Mouse (Mus musculus) midbrain, postnatal 0 days (tissue): ENCODE data around the gene Zfp59. TPM values are rescaled to one million over a fixed set of nuclear protein-coding genes. Genes with fewer than 3 reads are reported as not detected.
A peak's percentile ranks its signal among the peaks of the same experiment; 100 is the strongest.
"Not testable (repeated sequence)": the region's sequence is repeated elsewhere in the genome, so short reads cannot be mapped to it uniquely, and the experiment has no call there.

Experiments used
- ATAC-seq: fragments of 200-750 bp; cut with Nextera tagmentation; 2 replicates; pipeline ENCODE4 v1.8.0; 2017; ENCODE audit warnings: moderate number of reproducible peaks, mild to moderate bottlenecking, moderate TSS enrichment, moderate library complexity; ENCODE audit not compliant: low FRiP score
- DNase-seq: peaks from one replicate; pipeline ENCODE4 v3.0.0-alpha.2; 2015; ENCODE audit warnings: low spot score
- H3K27ac ChIP-seq: fragments of 300-500 bp; sonication (generic); 2 replicates; pipeline ENCODE4 v1.5.1; 2014; ENCODE audit warnings: low read depth, mild to moderate bottlenecking, low read length, mixed read lengths
- H3K27me3 ChIP-seq: fragments of 300-500 bp; sonication (generic); 2 replicates; pipeline ENCODE4 v1.6.1; 2014; ENCODE audit warnings: low read length, control low read depth, mixed read lengths; ENCODE audit not compliant: insufficient read depth
- H3K36me3 ChIP-seq: fragments of 300-500 bp; sonication (generic); 2 replicates; pipeline ENCODE4 v1.6.1; 2014; ENCODE audit warnings: low read length, control low read depth, mixed read lengths; ENCODE audit not compliant: insufficient read depth
- H3K4me1 ChIP-seq: fragments of 300-500 bp; sonication (generic); 2 replicates; pipeline ENCODE4 v1.6.1; 2014; ENCODE audit warnings: mild to moderate bottlenecking, control low read depth, antibody characterized with exemption, low read length, mixed read lengths; ENCODE audit not compliant: insufficient read depth
- H3K4me2 ChIP-seq: fragments of 300-500 bp; sonication (generic); 2 replicates; pipeline ENCODE4 v1.6.1; 2014; ENCODE audit warnings: low read depth, mild to moderate bottlenecking, low read length, mixed read lengths; ENCODE audit not compliant: poor library complexity, severe bottlenecking
- H3K4me3 ChIP-seq: fragments of 300-500 bp; sonication (generic); 2 replicates; pipeline ENCODE4 v1.5.1; 2014; ENCODE audit warnings: low read depth, mild to moderate bottlenecking, low read length, moderate library complexity
- H3K9ac ChIP-seq: fragments of 300-500 bp; sonication (generic); replicated peaks from 2 replicates; pipeline ENCODE4 v1.6.1; 2014; ENCODE audit warnings: mild to moderate bottlenecking, low read length, moderate library complexity, mixed read lengths; ENCODE audit not compliant: poor library complexity, severe bottlenecking
- H3K9me3 ChIP-seq: fragments of 300-500 bp; sonication (generic); 2 replicates; pipeline ENCODE4 v1.6.1; 2016; ENCODE audit warnings: low read length, control low read depth
- CTCF ChIP-seq: IDR thresholded peaks from 2 replicates; pipeline ENCODE4 v1.5.1; 2016; ENCODE audit warnings: antibody characterized with exemption, mild to moderate bottlenecking
- WGBS: fragments of 180-500 bp; shearing (Covaris S2); extraction: QIAGEN DNeasy Blood & Tissue Kit; methylation state at CpG from one replicate; pipeline ENCODE4 v1.1.7; 2014; 5-methylcytosine and 5-hydroxymethylcytosine counted together
- polyA plus RNA-seq: library from polyadenylated mRNA; unstranded; fragments of >200 nt; fragmentation: Nextera tagmentation; extraction: Ambion mirVana; gene quantifications from 2 replicates; pipeline ENCODE4 v1.2.1, GENCODE M21; 2015
- total RNA-seq: library from RNA; depleted of rRNA; stranded (reverse); fragments of >200 nt; gene quantifications from 2 replicates; pipeline ENCODE4 v1.2.3, GENCODE M21; 2014

The Zfp59 gene
- total and polyA plus RNA-seq, 2 experiments from 2014 or later: 4.7 to 6.8 TPM

GRCm38 (mm10) chr7:27859301-27860251 lies 21.2 kb downstream of the Zfp59 start:
- DNase-seq: peak; percentile 35

GRCm38 (mm10) chr7:27860396-27861235 lies 22.2 kb downstream of the Zfp59 start:
- 0% methylated on average over 22 of the region's 22 CpGs for WGBS
- no peaks in the 10 kb centered on the region for H3K27me3 ChIP-seq
- H3K36me3 ChIP-seq: no peaks in the 10 kb centered on the region; the same call in none of the 2 replicates
- H3K4me3 ChIP-seq: peak overlapping the region; percentile 44
- H3K9me3 ChIP-seq: no peaks in the 10 kb centered on the region
- DNase-seq (peak; percentile 71), ATAC-seq (peak; percentile 80; the same call in 1 of the 2 replicates)
- H3K4me2 ChIP-seq: peak overlapping the region; percentile 70
- TF ChIP-seq CTCF: no peak
- no peaks in the 10 kb centered on the region for H3K4me1 ChIP-seq
- no peak overlapping the region for H3K27ac ChIP-seq
- H3K9ac ChIP-seq: peak overlapping the region; percentile 52

More at GRCm38 (mm10) chr7:27859301-27860251, 21.2 kb downstream of the Zfp59 start:
- no peaks in the 10 kb centered on the region for H3K27me3 ChIP-seq
- no peak overlapping the region for H3K9ac ChIP-seq
- no peak for TF ChIP-seq CTCF
- H3K36me3 ChIP-seq: no peaks in the 10 kb centered on the region; the same call in 1 of the 2 replicates
- WGBS: 32% methylated on average over 10 of the region's 10 CpGs
- no peaks in the 10 kb centered on the region for H3K4me1 ChIP-seq
- H3K4me2 ChIP-seq: peak overlapping the region; percentile 70
- no peak; the same call in 1 of the 2 replicates for ATAC-seq
- peak overlapping the region; percentile 44 for H3K4me3 ChIP-seq
- H3K27ac ChIP-seq: no peak overlapping the region
- no peaks in the 10 kb centered on the region for H3K9me3 ChIP-seq

DNA sequence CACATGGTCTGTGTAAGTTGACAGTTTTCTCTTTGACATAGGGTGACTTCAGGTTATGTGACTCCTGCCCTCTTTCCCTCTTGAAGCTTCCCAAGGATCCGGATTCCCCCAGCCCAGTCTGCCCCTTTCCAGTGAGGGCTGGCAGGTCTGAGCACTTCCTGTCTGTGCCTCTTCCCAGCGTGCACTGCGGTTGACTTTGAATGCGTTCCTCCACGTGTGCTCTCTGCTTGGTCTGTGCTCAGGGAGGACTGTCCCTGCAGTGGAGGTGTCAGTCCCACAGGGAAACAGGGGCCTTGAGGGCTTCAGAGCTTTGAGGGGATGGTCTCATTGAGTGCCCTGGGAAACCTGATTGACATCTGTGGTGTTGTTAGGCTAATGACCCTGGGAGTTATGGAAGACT lies 24.2 kb downstream of the Zfp59 start:
- H3K4me1 ChIP-seq, H3K27me3 ChIP-seq, H3K36me3 ChIP-seq, DNase-seq, H3K9ac ChIP-seq, ATAC-seq, H3K4me2 ChIP-seq, H3K4me3 ChIP-seq, H3K9me3 ChIP-seq, H3K27ac ChIP-seq: not testable (repeated sequence)
- 81% methylated on average over 5 of the region's 5 CpGs for WGBS

DNA sequence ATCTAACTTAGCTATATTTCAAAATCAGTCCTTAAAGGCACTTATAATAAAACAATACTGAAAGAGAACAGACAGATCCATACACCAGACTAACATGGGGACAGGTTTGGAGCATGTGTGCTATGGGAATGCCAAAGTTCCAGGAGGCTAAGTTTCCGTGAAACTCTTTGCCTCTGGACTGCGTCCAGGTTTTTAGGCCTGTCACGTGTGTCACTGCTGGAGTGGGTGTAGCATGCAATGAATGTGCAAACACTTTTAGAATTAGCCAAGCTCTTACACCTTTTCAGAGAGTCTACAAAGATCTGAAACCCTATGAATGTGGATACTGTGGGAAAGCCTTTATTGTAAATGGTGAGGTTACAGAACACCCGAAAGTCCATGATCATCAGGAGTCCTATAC lies 43.3 kb downstream of the Zfp59 start:
- ATAC-seq (no peak), DNase-seq (no peak)
- WGBS: 96% methylated on average over 4 of the region's 4 CpGs
- H3K9ac ChIP-seq: no peak overlapping the region
- no peak overlapping the region for H3K27ac ChIP-seq
- 0 out of 2 replicates have a peak, but pooled peaks cover 4% of the 10 kb centered on the region for H3K36me3 ChIP-seq
- no peaks in the 10 kb centered on the region for H3K4me1 ChIP-seq
- no peak for TF ChIP-seq CTCF
- H3K27me3 ChIP-seq: no peaks in the 10 kb centered on the region
- H3K4me2 ChIP-seq: no peak overlapping the region
- H3K4me3 ChIP-seq: no peak overlapping the region
- no peaks in the 10 kb centered on the region for H3K9me3 ChIP-seq

- Histone ChIP-seq H3K36me3 (no peaks in the 10 kb centered on the region), H3K4me1 (no peaks in the 10 kb centered on the region), H3K4me2 (no peak overlapping the region), H3K9me3 (peaks cover 13% of the 10 kb centered on the region; the same call in 1 of the 2 replicates), H3K27ac (no peak overlapping the region), H3K27me3 (no peaks in the 10 kb centered on the region), H3K4me3 (no peak overlapping the region), H3K9ac (no peak overlapping the region)
- no peak for ATAC-seq
- DNase-seq: no peak
- no peak for TF ChIP-seq CTCF
- 89% methylated on average over 4 of the region's 4 CpGs for WGBS
Observed at GRCm38 (mm10) chr7:27900601-27901000, 62.2 kb downstream of the Zfp59 start.
